Mouse (Mus musculus): ENCODE data around the gene Syne4.

Gene Syne4

GRCm38 (mm10) chr7:30314721-30315155 is at the start of gene Syne4:
Syne4 (plus strand) TSS chr7:30314807.
- DNase-seq (ENCODE audit: low spot score in 2 of 2), result no peak

GRCm38 (mm10) chr7:30265041-30265440 is 49.6 kb upstream of the Syne4 start:
- no peak for DNase-seq (ENCODE audit: low spot score in 2 of 2)

GRCm38 (mm10) chr7:30265531-30265930 is 49.1 kb upstream of the Syne4 start:
- no peak for DNase-seq (ENCODE audit: low spot score in 2 of 2)

- no peak for DNase-seq (ENCODE audit: low spot score in 2 of 2)
Observed at GRCm38 (mm10) chr7:30265935-30266334, 48.7 kb upstream of the Syne4 start.

DNA sequence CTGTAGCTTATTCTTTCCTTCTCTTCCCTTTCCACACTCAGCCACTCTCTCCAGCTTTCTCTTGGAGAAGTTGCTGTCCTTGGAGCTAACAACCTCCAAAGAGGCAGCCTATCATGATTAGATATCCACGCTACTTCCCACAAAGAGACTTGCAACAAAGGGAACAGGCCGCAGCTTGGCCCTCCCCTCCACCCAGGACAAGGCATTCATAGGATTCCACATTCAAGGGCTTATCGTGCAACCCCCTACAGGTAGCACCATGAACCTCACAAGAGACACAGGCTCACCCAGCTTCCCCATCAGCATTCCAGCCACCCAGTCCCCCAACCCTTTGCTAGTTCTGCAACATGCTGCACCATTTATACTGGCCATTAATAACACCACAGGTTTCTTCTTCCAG is 47.8 kb upstream of the Syne4 start:
- DNase-seq (ENCODE audit: low spot score in 2 of 2), result no peak

DNA sequence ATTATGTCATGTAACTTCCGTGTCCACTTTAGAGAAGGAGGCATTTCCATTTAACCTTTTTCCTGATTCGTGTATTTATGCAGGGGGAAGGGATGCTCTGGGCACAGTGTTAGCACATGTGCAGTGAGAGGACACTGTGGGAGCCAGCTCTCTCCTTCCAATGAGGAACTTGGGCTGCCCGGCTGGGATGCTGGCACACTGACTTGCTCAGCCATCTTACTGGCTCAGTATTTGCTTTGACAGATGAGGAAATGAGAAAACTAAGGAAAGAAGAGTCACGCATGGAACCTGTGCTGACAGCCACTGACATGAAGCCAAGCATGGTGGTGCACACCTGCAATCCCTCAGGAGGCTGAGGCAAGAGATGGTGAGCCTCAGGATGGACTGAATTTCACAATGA is 45.0 kb upstream of the Syne4 start:
- no peak for DNase-seq (ENCODE audit: low spot score in 2 of 2)

- no peak for DNase-seq (ENCODE audit: low spot score in 2 of 2)
Observed at GRCm38 (mm10) chr7:30274383-30274782, 40.2 kb upstream of the Syne4 start.

- no peak for DNase-seq (ENCODE audit: low spot score in 2 of 2)
Observed at GRCm38 (mm10) chr7:30278911-30279310, 35.7 kb upstream of the Syne4 start.

DNA sequence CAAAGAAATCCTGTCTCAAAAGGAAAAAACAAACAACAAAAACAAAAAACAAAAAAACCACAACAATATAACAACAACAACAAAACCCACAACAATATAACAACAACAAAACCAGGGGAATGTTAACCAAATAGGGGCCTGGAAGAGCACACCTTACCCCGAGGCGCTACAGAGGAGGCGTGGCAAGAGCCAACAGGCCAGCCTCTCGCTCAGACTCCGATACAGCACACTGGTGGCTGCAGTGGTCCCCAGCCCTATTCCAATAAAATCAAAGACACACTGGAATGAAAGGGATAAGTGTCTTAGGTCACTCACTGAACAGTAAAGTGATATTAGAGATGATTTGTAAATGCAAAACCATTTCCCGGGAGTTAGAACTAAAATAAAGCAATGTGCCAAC is 35.1 kb upstream of the Syne4 start:
- no peak for DNase-seq (ENCODE audit: low spot score in 2 of 2)

DNA sequence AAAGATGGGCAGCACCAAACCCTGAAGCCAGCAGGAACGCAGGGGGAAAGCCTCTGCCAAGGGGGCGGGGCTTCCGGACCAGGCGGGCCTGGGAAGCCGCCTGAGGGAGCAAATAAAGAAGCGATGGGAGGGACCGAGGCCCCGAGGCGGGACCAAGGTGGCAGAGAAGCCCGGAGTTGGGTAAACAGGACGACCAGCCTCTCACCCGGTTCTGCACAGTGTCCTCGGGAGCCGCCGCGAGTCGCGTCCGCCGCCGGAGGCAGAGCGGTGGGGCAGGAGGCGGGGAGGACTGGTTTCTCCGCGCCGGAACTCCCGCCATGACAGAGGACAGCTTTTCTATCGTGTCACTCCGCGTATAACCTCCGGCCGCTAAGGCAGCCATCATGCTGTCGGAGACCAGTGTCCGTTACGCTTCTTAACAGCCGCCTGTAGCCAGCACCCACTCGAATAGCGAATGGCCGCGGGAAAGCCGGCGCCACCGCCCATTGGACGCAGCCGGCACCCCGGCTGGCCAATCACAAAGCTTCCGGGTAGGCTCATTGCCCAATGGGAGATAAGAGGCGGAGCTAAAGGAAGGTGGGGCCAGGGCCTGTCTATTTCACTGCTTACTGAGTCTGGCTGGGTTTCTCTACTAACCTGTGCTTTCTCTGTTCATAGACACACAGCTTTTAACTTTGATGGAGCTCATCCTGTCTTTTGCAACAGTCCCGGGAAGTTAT is 34.5 kb upstream of the Syne4 start, which contains the start of the genes Thap8 and Wdr62:
Thap8 (plus strand) TSS at position 144 of the 719 bp plus-strand sequence.
Wdr62 (minus strand) TSS at position 469 of the 719 bp plus-strand sequence.
- DNase-seq (ENCODE audit: low spot score in 2 of 2), result peak; percentile 81 to 89

DNA sequence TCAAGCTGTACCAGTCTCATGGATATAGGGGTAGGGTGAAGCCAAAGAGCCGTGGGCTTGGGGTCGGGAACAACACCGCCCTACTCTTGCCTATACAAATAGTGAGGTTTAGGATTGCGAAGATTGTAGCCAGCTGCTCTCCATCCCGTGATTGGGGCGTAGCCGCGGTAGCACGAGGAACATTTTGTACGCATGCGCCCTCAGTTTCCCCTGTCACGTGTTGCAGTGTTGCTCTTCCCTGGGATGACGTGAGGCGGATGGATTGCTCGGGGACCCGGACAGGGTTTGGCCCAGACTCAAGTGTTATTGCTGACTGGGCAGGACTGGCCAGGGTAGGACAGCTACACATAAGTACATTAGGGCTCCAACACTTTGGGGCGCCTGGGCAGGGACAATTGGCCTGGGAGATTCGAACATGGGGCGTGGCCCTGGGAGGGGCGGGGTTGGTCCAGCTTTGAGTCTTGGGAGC is 33.9 kb upstream of the Syne4 start:
- peak; percentile 77 to 85 for DNase-seq (ENCODE audit: low spot score in 2 of 2)

DNA sequence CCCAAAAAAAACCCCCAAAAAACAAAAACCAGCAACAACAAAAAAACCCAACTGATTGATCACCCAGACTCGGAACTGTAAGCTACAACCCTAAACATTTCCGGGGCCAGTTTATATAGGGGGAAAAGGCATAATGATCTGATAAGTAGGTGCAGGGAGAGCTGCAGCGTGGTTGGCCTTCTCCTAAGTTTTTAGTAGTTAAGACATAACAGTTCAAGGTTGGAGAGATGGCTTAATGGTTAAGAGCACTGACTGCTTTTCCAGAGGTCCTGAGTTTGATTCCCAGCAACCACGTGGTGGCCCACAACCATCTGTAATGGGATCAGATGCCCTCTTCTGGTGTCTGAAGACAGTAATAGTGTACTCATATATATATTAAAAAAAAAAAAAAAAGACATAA is 33.1 kb upstream of the Syne4 start:
- no peak for DNase-seq (ENCODE audit: low spot score in 2 of 2)

DNA sequence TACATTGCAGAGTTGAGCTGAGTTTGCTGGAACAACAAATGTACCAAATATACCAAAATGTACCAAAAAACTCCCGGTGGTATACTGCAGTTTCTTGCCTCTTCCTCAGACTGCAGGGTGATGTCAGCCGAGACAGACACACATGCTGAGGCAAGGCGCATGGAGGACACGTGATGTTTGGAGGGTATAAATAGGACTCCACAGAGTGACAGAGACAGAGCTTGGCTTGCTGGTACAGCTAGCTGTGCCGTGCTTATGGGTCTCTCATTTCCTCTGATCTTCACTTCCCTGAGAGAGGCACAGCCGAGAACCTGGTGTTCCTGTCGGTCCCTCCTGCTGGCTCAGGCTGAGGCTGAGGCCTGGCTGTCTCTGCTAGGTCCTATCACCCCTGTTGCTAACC is 31.9 kb upstream of the Syne4 start:
- no peak for DNase-seq (ENCODE audit: low spot score in 2 of 2)

DNA sequence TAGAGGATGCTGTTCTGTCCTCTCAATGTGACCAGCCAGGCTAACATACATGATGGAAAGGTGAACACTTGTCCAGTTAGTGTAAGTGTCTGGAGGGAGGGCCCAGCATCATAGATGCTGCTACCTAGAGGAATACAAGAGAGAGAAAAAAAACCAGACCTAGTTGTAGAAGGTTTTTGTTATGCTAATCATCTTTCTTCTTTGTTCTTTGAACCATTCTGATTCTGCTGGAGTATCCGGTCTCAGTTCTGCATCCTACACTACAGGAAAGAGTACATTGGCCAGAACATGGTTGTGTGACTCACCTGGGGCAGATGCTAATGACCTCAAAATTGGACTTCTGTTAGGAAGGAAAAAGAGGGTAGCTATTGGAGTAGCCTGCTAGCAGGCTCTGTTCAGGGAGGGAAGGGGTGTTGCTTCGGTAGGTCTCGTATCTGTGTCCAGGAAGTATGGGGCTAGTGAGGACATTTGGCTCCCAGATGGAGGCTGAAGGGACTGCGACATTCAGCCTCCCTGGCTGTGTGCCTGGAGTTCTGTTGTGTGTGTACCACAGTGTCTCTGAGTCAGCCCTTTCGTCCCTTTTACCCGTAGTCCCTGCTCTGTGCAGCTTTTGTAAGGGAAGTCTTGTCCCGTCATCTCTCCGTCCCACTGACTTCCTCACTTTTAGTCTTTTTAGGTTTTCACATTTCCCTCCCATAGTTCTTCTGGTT is 27.8 kb upstream of the Syne4 start:
- DNase-seq (ENCODE audit: low spot score in 2 of 2), result no peak

- no peak for DNase-seq (ENCODE audit: low spot score in 2 of 2)
Observed at GRCm38 (mm10) chr7:30288046-30288445, 26.6 kb upstream of the Syne4 start.

GRCm38 (mm10) chr7:30289071-30289713 is 25.4 kb upstream of the Syne4 start:
- DNase-seq (ENCODE audit: low spot score in 2 of 2), result no peak

DNA sequence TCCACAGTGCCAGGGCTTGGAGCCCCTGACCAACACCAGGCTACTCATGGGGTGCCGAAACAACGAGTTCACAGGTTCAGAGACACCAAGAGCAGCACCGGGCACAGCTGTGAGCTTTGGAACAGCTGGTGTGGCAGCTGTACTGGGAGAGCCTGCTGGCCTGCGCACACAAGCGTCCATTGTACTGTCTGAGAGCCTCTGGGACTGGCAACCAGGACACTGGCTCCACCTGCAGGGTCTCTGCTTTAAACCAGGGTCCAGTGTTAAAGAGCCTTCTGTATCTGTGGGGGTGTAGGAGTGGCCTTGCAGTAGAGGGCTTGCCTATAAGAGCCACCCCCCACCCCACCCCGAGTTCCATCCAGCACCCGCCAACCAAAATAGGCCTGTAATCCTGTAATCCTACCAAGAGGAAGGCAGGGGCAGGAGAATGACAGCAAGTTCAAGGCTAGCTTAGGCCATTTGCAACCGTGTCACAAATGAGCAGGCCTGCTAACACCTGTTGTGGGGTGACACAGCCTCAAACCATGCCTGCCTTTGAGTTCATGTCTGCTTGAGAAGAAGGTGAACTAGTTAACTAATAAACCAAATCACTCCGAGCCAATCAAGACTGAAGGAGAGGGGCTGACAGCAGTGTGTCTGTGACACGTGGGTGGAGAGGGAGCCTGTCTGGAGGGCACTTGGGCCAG is 24.8 kb upstream of the Syne4 start:
- no peak for DNase-seq (ENCODE audit: low spot score in 2 of 2)

DNA sequence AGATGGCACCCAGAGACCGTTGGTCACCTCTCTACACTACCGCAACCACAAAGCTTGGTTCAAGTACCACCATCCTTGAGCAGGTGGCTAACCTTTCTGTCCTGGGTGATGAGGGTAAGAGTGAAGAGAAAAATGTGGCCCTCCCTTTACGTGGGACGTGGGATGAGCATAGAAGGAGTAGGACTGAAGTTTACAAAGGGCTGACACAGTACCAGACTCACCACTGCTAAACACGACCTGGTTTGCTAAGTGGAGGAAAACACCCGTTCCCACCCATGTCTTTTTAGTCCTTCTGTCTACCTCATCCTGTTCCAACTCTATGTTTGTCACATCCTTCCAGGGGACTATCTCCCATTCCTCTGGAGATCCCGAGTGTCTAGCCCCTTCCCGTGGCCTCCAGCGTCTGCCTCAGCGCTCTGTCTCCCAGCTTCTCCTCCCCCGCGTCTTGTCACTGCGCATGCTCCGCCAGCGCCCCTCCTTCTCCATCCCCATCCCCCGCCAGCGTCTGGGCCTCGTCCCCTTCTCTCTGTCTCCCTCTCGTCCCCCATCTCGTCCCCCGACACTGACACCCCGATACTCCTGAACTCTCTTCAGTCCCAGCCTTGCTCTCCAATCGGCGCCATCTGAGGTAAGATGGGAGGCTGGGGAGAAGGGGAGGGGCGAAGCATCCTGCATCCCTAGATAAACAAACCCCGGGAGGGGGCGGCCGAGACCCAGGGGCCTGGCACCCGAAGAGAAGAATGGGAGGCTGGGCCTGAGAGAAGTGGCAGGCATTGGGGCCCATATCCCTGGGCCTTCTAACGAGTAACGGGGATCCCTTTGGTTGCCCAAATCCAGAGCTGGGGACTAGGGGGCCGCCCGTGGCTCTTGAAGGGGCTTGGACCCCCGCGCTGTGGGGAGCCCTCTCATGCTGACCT is 23.1 kb upstream of the Syne4 start, which contains the start of gene Clip3:
Clip3 (plus strand) TSS at position 514 of the 917 bp plus-strand sequence.
- peak; percentile 36 to 66 for DNase-seq (ENCODE audit: low spot score in 2 of 2)

DNA sequence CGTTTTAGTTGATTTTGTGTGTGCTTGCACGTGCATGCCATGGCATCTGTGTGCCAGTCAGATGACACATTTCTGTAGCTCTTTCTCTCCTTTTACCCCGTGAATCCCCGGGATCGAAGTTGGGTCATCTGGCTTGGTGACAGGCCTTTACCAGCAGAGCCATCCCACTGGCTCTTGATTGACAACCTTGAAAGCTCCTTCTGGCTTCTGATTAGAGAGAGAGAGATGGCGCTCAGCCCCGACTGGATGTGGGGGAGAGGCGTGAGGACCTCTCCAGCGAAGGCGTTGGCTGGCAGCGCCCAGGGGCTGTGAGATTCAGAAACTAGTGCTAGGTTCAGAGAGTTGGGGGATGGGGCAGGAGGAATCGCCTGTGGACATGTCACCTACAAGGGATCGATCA is 20.8 kb upstream of the Syne4 start:
- DNase-seq (ENCODE audit: low spot score in 2 of 2), result no peak

GRCm38 (mm10) chr7:30294296-30294695 is 20.3 kb upstream of the Syne4 start:
- no peak for DNase-seq (ENCODE audit: low spot score in 2 of 2)

DNA sequence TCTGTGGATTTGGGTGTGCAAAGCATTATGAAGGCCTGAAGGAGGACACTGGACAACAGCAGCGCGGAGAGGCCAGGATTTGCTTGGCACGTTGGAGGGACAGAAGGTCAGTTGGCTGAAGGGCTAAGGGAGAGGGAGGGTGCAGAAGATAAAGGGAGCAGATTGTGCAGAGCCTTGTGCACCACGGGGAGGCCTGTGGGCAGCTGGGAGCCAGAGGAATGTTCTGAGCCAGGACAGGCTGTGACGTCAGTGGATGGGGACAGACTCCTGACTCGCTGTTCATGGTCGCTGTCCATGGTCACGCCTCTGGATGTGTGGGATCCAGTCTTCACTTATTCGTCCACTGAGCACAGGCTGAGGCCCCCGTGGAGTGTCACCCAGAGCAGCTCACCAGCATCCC is 19.5 kb upstream of the Syne4 start:
- DNase-seq (ENCODE audit: low spot score in 2 of 2), result no peak
